35 mouse cellular contexts compared by ENCODE assay signal in genomic region chr2:101074990-101075389, GRCm38 (mm10).
"Had no signal": no experiment of that assay in that cellular context is flagged by ENCODE, and none has a peak within 500 bp of the region (broad histone marks: within the 10 kb centered on the region; RNA-seq: fewer than 3 reads in every experiment).

No protein-coding gene starts in this region.

- H3K36me3 ChIP-seq: heart, embryonic 12.5 days; heart, embryonic 13.5 days; heart, embryonic 15.5 days; hindbrain, embryonic 10.5 days; hindbrain, embryonic 12.5 days; hindbrain, embryonic 13.5 days; hindbrain, embryonic 15.5 days; intestine, embryonic 15.5 days; kidney, embryonic 15.5 days had no signal

- H3K27ac ChIP-seq: heart, embryonic 13.5 days; heart, embryonic 15.5 days; hindbrain, embryonic 10.5 days; hindbrain, embryonic 12.5 days; hindbrain, embryonic 13.5 days; hindbrain, embryonic 14.5 days; hindbrain, embryonic 15.5 days; hindbrain, postnatal 0 days; intestine, embryonic 15.5 days; kidney, embryonic 15.5 days; kidney, postnatal 0 days; layer of hippocampus, adult 2 months; left cerebral cortex, adult 2 months had no signal

- ATAC-seq: hindbrain, embryonic 16.5 days; hindbrain, postnatal 0 days; inflammation-experienced regulatory T-cells, adult 6 months; intestine, embryonic 15.5 days; intestine, embryonic 16.5 days; intestine, postnatal 0 days had no signal

- H3K4me2 ChIP-seq: heart, embryonic 11.5 days; heart, embryonic 12.5 days; heart, embryonic 13.5 days; heart, embryonic 15.5 days; hindbrain, embryonic 12.5 days; hindbrain, embryonic 13.5 days; hindbrain, embryonic 14.5 days; hindbrain, embryonic 15.5 days; intestine, embryonic 15.5 days; kidney, embryonic 15.5 days had no signal

- H3K27me3 ChIP-seq: heart, embryonic 12.5 days; heart, embryonic 13.5 days; heart, embryonic 15.5 days; hindbrain, embryonic 12.5 days; hindbrain, embryonic 13.5 days; hindbrain, embryonic 15.5 days; intestine, embryonic 15.5 days; kidney, embryonic 15.5 days had no signal

- H3K4me1 ChIP-seq: heart, embryonic 12.5 days; heart, embryonic 13.5 days; heart, embryonic 15.5 days; hindbrain, embryonic 10.5 days; hindbrain, embryonic 12.5 days; hindbrain, embryonic 13.5 days; hindbrain, embryonic 15.5 days; intestine, embryonic 15.5 days; kidney, embryonic 15.5 days had no signal

- H3K9ac ChIP-seq: heart, embryonic 12.5 days; heart, embryonic 13.5 days; heart, embryonic 15.5 days; hindbrain, embryonic 12.5 days; hindbrain, embryonic 13.5 days; hindbrain, embryonic 14.5 days; hindbrain, embryonic 15.5 days; intestine, embryonic 15.5 days; kidney, embryonic 15.5 days had no signal

- H3K4me3 ChIP-seq: heart, embryonic 12.5 days; heart, embryonic 13.5 days; heart, embryonic 15.5 days; hindbrain, embryonic 10.5 days; hindbrain, embryonic 12.5 days; hindbrain, embryonic 13.5 days; hindbrain, embryonic 15.5 days; intestine, embryonic 15.5 days; kidney, embryonic 15.5 days; layer of hippocampus, adult 2 months; left cerebral cortex, adult 2 months had no signal

- H3K9me3 ChIP-seq: heart, embryonic 12.5 days; heart, embryonic 13.5 days; heart, embryonic 15.5 days; hindbrain, embryonic 10.5 days; hindbrain, embryonic 12.5 days; hindbrain, embryonic 13.5 days; hindbrain, embryonic 15.5 days; intestine, embryonic 15.5 days; kidney, embryonic 15.5 days had no signal

- DNase-seq: heart, postnatal 10 days; heart, postnatal 14 days; heart, postnatal 36 days; heart, postnatal 4 days; kidney, adult 11 months; kidney, adult 18-20 months; kidney, adult 2 months; kidney, adult 8-10 months; kidney, adult 9 months; kidney, postnatal 10 days; kidney, postnatal 14 days; kidney, postnatal 25 days; kidney, postnatal 36 days; kidney, postnatal 4 days; layer of hippocampus, adult 9-11 months; layer of hippocampus, postnatal 36 days had no signal
